Mouse (Mus musculus): ENCODE data around the gene Nusap1.

DNA sequence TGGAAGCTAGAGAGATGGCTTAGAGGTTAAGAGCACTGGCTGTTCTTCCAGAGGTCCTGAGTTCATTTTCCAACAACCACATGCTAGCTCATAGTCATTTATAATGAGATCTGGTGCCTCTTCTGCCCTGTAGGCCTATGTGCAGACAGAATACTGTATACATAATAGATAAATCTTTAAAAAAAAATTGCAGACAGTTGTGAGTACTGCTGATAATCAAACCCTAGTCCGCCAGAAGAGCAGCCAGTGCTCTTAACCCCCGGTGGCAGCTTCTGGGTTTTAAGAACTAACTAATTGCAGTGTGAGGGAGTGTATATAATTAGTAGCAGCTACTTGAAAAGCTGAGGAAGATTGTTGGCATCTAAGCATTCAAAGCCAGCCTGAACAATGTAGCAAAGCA, 34.7 kb upstream of the Nusap1 start:
- TF ChIP-seq TAL1 (IDR thresholded peaks at IDR 0.05; ENCODE audit: low read length) (no peak), GATA1 (IDR thresholded peaks at IDR 0.05; ENCODE audit: low read length) (no peak)

All from erythroblast, embryonic 14.5 days (primary cell).